Mouse (Mus musculus): ENCODE measurements around the gene Mink1.

DNA sequence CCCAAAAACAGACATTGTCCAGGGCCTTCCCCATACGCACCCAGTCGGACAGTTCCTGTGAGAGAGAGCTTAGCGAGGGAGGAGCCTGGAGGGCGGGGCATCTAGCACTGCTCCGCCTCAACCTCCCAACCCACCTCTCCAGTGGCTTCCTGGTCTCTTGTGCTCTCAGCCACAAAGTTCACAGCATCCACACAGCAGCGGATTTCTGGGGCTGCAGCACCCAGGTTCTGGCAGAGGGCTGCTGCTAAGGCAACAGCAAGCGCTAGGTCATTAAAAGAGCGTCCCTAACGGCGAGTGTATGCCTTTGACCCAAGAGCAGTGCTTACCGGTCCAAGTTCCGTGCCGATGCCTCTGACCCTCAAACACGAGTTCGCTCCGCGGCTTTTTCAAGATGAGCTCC is 52.4 kb downstream of the Mink1 start:
- TF ChIP-seq CTCF (IDR thresholded peaks at IDR 0.05; ENCODE audit: low read depth) (no peak), EP300 (IDR thresholded peaks at IDR 0.05; ENCODE audit: low read depth) (no peak)

Data from heart, postnatal 0 days (tissue).